Mouse (Mus musculus) MEL (cell line): Measurements from ENCODE around the gene Ndufb10. TPM values are rescaled to one million over a fixed set of nuclear protein-coding genes. Genes with fewer than 3 reads are reported as not detected.
"Not testable (repeated sequence)": the region's sequence is repeated elsewhere in the genome, so short reads cannot be mapped to it uniquely, and the experiment has no call there.

Experiments
- DNase-seq: peaks from one replicate; pipeline ENCODE4 v3.0.0; 2011; ENCODE audit warnings: low read depth, low spot score
- H3K27ac ChIP-seq: 2 replicates; pipeline ENCODE4 v1.5.1; 2012; ENCODE audit warnings: low read depth, mild to moderate bottlenecking, control low read depth, low read length, moderate library complexity; ENCODE audit not compliant: control insufficient read depth
- H3K27me3 ChIP-seq, 2 experiments: fragments of 150-350 bp in 1 of 2; sonication (generic) in 1 of 2; 2 replicates each; pipeline ENCODE4 v1.6.1; 2012; ENCODE audit warnings: low read length in 2 of 2, mild to moderate bottlenecking in 2 of 2, improper control_type of control experiment in 1 of 2, moderate library complexity in 1 of 2; ENCODE audit not compliant: insufficient read depth in 2 of 2, control insufficient read depth in 1 of 2
- H3K36me3 ChIP-seq, 2 experiments: 2 replicates each; pipeline ENCODE4 v1.6.1; 2012 to 2014; ENCODE audit warnings: low read length in 2 of 2, improper control_type of control experiment in 1 of 2, inconsistent platforms in 1 of 2, mild to moderate bottlenecking in 1 of 2; ENCODE audit not compliant: insufficient read depth in 2 of 2, control insufficient read depth in 1 of 2
- H3K4me1 ChIP-seq, 2 experiments: fragments of 150-350 bp in 1 of 2; sonication (generic) in 1 of 2; 2 replicates each; pipeline ENCODE4 v1.6.1; 2012; ENCODE audit warnings: low read length in 2 of 2, improper control_type of control experiment in 1 of 2, mild to moderate bottlenecking in 1 of 2; ENCODE audit not compliant: insufficient read depth in 2 of 2, control insufficient read depth in 1 of 2
- H3K4me3 ChIP-seq, 2 experiments: fragments of 150-350 bp in 1 of 2; sonication (generic) in 1 of 2; 2 replicates each; pipeline ENCODE4 v1.5.1; 2012; ENCODE audit warnings: low read depth in 2 of 2, low read length in 2 of 2, mild to moderate bottlenecking in 2 of 2, moderate library complexity in 2 of 2, control low read depth in 1 of 2, improper control_type of control experiment in 1 of 2; ENCODE audit not compliant: control insufficient read depth in 1 of 2, insufficient read depth in 1 of 2
- H3K79me2 ChIP-seq: 2 replicates; pipeline ENCODE4 v1.6.1; 2012; ENCODE audit warnings: mild to moderate bottlenecking, low read length, moderate library complexity; ENCODE audit not compliant: control insufficient read depth, poor library complexity, insufficient read depth
- H3K9ac ChIP-seq: 2 replicates; pipeline ENCODE4 v1.6.1; 2012; ENCODE audit warnings: low read depth, mild to moderate bottlenecking, control low read depth, low read length, moderate library complexity; ENCODE audit not compliant: control insufficient read depth, poor library complexity, severe bottlenecking
- H3K9me3 ChIP-seq: fragments of 150-350 bp; sonication (generic); replicated peaks from 2 replicates; pipeline ENCODE4 v1.6.1; 2012; ENCODE audit warnings: mild to moderate bottlenecking, low read length, improper control_type of control experiment, moderate library complexity; ENCODE audit not compliant: insufficient read depth
- CTCF ChIP-seq, 3 experiments: IDR thresholded peaks in 2 of 3; conservative IDR thresholded peaks in 1 of 3; 2 replicates each; pipeline ENCODE4 v1.5.1; 2011 to 2012; ENCODE audit warnings: low read length in 3 of 3, low read depth in 2 of 3, mild to moderate bottlenecking in 2 of 3, improper control_type of control experiment in 1 of 3, inconsistent platforms in 1 of 3, mixed read lengths in 1 of 3, moderate library complexity in 1 of 3; ENCODE audit not compliant: control insufficient read depth in 1 of 3, insufficient read depth in 1 of 3, poor library complexity in 1 of 3, severe bottlenecking in 1 of 3
- EP300 ChIP-seq, 2 experiments: IDR thresholded peaks; 2 replicates each; pipeline ENCODE4 v1.6.1; 2011; ENCODE audit warnings: improper control_type of control experiment in 2 of 2, low read length in 2 of 2, low read depth in 1 of 2, mild to moderate bottlenecking in 1 of 2
- ETS1 ChIP-seq: IDR thresholded peaks from 2 replicates; pipeline ENCODE4 v1.6.1; 2012; ENCODE audit warnings: low read depth, mild to moderate bottlenecking, inconsistent platforms, low read length, improper control_type of control experiment, moderate library complexity
- GATA1 ChIP-seq: IDR thresholded peaks from 2 replicates; pipeline ENCODE4 v1.6.1; 2011; ENCODE audit warnings: low read depth, low read length, improper control_type of control experiment
- HCFC1 ChIP-seq: IDR thresholded peaks from 2 replicates; pipeline ENCODE4 v1.6.1; 2012; ENCODE audit warnings: low read depth, mild to moderate bottlenecking, inconsistent platforms, low read length, improper control_type of control experiment, moderate library complexity
- MAX ChIP-seq: IDR thresholded peaks from 2 replicates; pipeline ENCODE4 v1.6.1; 2011; ENCODE audit warnings: low read length, improper control_type of control experiment
- MEF2A ChIP-seq: IDR thresholded peaks from 2 replicates; pipeline ENCODE4 v1.6.1; 2014; ENCODE audit warnings: low read depth, mild to moderate bottlenecking, inconsistent platforms, low read length, improper control_type of control experiment; ENCODE audit not compliant: poor library complexity, insufficient replicate concordance, severe bottlenecking; ENCODE audit errors: extremely low read depth
- MXI1 ChIP-seq: IDR thresholded peaks from 2 replicates; pipeline ENCODE4 v1.6.1; 2011; ENCODE audit warnings: mild to moderate bottlenecking, low read depth, low read length, improper control_type of control experiment
- MYB ChIP-seq: IDR thresholded peaks from 2 replicates; pipeline ENCODE4 v1.6.1; 2011; ENCODE audit warnings: mild to moderate bottlenecking, low read depth, low read length, improper control_type of control experiment
- MYC ChIP-seq: IDR thresholded peaks from 2 replicates; pipeline ENCODE4 v1.6.1; 2011; ENCODE audit warnings: low read depth, mild to moderate bottlenecking, low read length, improper control_type of control experiment, moderate library complexity
- POLR2A ChIP-seq, 2 experiments: IDR thresholded peaks; 2 replicates each; pipeline ENCODE4 v1.6.1; 2011 to 2012; ENCODE audit warnings: low read length in 2 of 2, mild to moderate bottlenecking in 2 of 2, control low read depth in 1 of 2, improper control_type of control experiment in 1 of 2, low read depth in 1 of 2, moderate library complexity in 1 of 2; ENCODE audit not compliant: control insufficient read depth in 1 of 2, insufficient read depth in 1 of 2, poor library complexity in 1 of 2
- POLR2AphosphoS2 ChIP-seq: IDR thresholded peaks from 2 replicates; pipeline ENCODE4 v1.6.1; 2011; ENCODE audit warnings: low read length, improper control_type of control experiment
- POLR2AphosphoS5 ChIP-seq: IDR thresholded peaks from 2 replicates; pipeline ENCODE4 v1.6.1; 2012; ENCODE audit warnings: low read depth, borderline replicate concordance, mild to moderate bottlenecking, inconsistent platforms, low read length, moderate library complexity, mixed read lengths
- SIN3A ChIP-seq: IDR thresholded peaks from 2 replicates; pipeline ENCODE4 v1.6.1; 2012; ENCODE audit warnings: low read length, improper control_type of control experiment, inconsistent platforms
- SMC3 ChIP-seq: IDR thresholded peaks from 2 replicates; pipeline ENCODE4 v1.6.1; 2011; ENCODE audit warnings: low read depth, low read length, improper control_type of control experiment
- TBP ChIP-seq: IDR thresholded peaks from 2 replicates; pipeline ENCODE4 v1.8.0; 2011; ENCODE audit warnings: low read depth, low read length, improper control_type of control experiment
- TCF12 ChIP-seq: IDR thresholded peaks from 2 replicates; pipeline ENCODE4 v1.6.1; 2014; ENCODE audit warnings: low read depth, mild to moderate bottlenecking, inconsistent platforms, low read length, improper control_type of control experiment, moderate library complexity
- ZMIZ1 ChIP-seq: IDR thresholded peaks from 2 replicates; pipeline ENCODE4 v1.6.1; 2012; ENCODE audit warnings: low read depth, mild to moderate bottlenecking, inconsistent platforms, low read length, improper control_type of control experiment, moderate library complexity
- polyA plus RNA-seq, 2 experiments: library from polyadenylated mRNA; stranded (reverse) in 1 of 2; unstranded in 1 of 2; fragments of >175 nt in 1 of 2; fragments of >200 nt in 1 of 2; gene quantifications; 2 replicates each; pipeline versions ENCODE4 v1.2.1 to v1.2.4; 2012; ENCODE audit warnings: low replicate concordance in 2 of 2, low read depth in 1 of 2; ENCODE audit not compliant: insufficient read length in 2 of 2, insufficient read depth in 1 of 2, missing spikeins in 1 of 2
- total RNA-seq: library from RNA; depleted of rRNA; stranded (reverse); fragments of 300-350 nt; gene quantifications from 2 replicates; pipeline ENCODE4 v1.2.3, GENCODE M21; 2012

Gene Ndufb10
- total and polyA plus RNA-seq, 3 experiments = 230 to 292 TPM; not detected in 1

DNA sequence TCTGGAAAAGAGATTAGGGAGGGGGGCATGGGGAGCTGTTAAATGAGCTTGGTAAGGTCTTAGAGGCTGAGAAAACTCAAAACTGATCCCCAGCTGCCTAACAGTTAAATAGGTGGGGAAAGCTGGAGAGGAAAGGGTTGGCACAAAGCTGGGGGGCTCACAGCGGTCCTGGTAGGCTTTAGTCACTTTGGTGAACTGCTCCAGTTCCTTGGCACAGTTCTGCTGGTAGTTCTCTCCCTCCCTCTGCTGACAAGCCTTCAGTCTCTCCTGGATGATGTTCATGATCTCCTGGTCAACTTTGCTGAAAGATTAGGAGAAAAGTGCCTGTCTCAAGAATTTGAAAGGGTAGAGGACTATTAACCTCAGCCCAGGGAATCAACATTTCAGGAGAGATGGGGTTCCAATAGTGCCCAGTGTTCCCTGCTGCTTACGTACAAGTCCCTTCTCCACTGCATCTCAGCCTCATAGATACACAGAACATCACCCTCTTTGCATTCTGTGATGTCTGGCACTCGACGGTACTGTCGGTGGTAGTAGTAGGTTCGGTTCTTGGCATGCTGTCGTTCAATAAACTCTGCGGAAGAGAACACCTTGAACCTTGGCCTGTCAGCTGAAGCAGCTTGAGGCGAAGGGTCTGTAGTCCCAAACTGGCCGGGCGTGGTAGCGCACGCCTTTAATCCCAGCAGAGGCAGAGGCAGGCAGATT is 1.9 kb downstream of the Ndufb10 start:
- peaks cover 5 to 15% of the 10 kb centered on the region in 2 experiments; a peak in 3 of 4 replicates for H3K36me3 ChIP-seq
- no peaks in the 10 kb centered on the region for H3K27me3 ChIP-seq
- H3K79me2 ChIP-seq = peaks cover 51% of the 10 kb centered on the region
- TF ChIP-seq MAX (peak; percentile 5; the same call in 1 of the 2 replicates), POLR2AphosphoS2 (peak; percentile 94), SMC3 (peak; percentile 1; the same call in 1 of the 2 replicates), POLR2A (IDR thresholded peaks at IDR 0.05; ENCODE audit: control insufficient read depth in 1 of 2, insufficient read depth in 1 of 2, low read depth in 1 of 2, low read length in 2 of 2, poor library complexity in 1 of 2) (peak; percentile 24 to 79; a peak in 3 of 4 replicates), POLR2AphosphoS5 (peak; percentile 83; the same call in 1 of the 2 replicates), ZMIZ1 (peak; percentile 79), MYB (peak; percentile 48; the same call in 1 of the 2 replicates), CTCF (IDR thresholded peaks at IDR 0.05 in 2 of 3, conservative IDR thresholded peaks at IDR 0.05 in 1 of 3; ENCODE audit: control insufficient read depth in 1 of 3, insufficient read depth in 1 of 3, low read depth in 2 of 3, low read length in 3 of 3, poor library complexity in 1 of 3, severe bottlenecking in 1 of 3) (no peak), TBP (0 out of 2 replicates have a peak, but pooled peaks have one; percentile 28), MEF2A (no peak)
- TF ChIP-seq, all 39 proteins: peak for 8
- peak overlapping the region; percentile 79 for H3K9ac ChIP-seq
- H3K27ac ChIP-seq = peak overlapping the region; percentile 65
- DNase-seq = peak; percentile 76
- peaks cover 0 to 14% of the 10 kb centered on the region in 2 experiments; a peak in 3 of 4 replicates for H3K4me1 ChIP-seq
- peak overlapping the region; percentile 69 to 70 for H3K4me3 ChIP-seq
- H3K9me3 ChIP-seq = no peaks in the 10 kb centered on the region

- peak overlapping the region; percentile 65 for H3K27ac ChIP-seq
- TF ChIP-seq HCFC1 (0 out of 2 replicates have a peak, but pooled peaks have one; percentile 12), EP300 (IDR thresholded peaks at IDR 0.05; ENCODE audit: low read depth in 1 of 2, low read length in 2 of 2) (peak in 1 of 2 experiments; percentile 44; a peak in 1 of 4 replicates), SIN3A (peak; percentile 57; the same call in 1 of the 2 replicates), ETS1 (0 out of 2 replicates have a peak, but pooled peaks have one; percentile 19), MXI1 (peak; percentile 49; the same call in 1 of the 2 replicates), GATA1 (peak; percentile 79), TCF12 (0 out of 2 replicates have a peak, but pooled peaks have one; percentile 26), MYC (0 out of 2 replicates have a peak, but pooled peaks have one; percentile 33)
- H3K4me1 ChIP-seq = peaks cover 0 to 14% of the 10 kb centered on the region in 2 experiments; a peak in 3 of 4 replicates
Measured at GRCm38 (mm10) chr17:24721383-24721955, 2.8 kb downstream of the Ndufb10 start.

More at GRCm38 (mm10) chr17:24721383-24721955, 2.8 kb downstream of the Ndufb10 start:
- H3K36me3 ChIP-seq = peaks cover 5 to 15% of the 10 kb centered on the region in 2 experiments; a peak in 3 of 4 replicates
- DNase-seq = peak; percentile 57
- H3K79me2 ChIP-seq = peaks cover 51% of the 10 kb centered on the region
- peak overlapping the region; percentile 69 to 70 for H3K4me3 ChIP-seq
- peak overlapping the region; percentile 79 for H3K9ac ChIP-seq
- H3K9me3 ChIP-seq, H3K27me3 ChIP-seq: not testable (repeated sequence)
